Comparison of ENCODE assay signal across 19 mouse cellular contexts in genomic region chr7:123127301-123127700, GRCm38 (mm10). TPM values are rescaled to one million over a fixed set of nuclear protein-coding genes. Genes with fewer than 3 reads are reported as not detected.
DNase-seq lines count a peak whose midpoint lies in the region; ATAC-seq and TF ChIP-seq lines count a peak whose summit lies in the region.
"Had no signal": no experiment of that assay in that cellular context is flagged by ENCODE, and none has a peak within 500 bp of the region (broad histone marks: within the 10 kb centered on the region; RNA-seq: fewer than 3 reads in every experiment).

No protein-coding gene starts in this region.

- no peak for DNase-seq in heart, postnatal 0 days (ENCODE audit: low spot score)
- no peak for DNase-seq in heart, adult 9 months (ENCODE audit: low spot score in 2 of 2)
- no peak for DNase-seq in lung, embryonic 14.5 days
- no peak for DNase-seq in lung, postnatal 4 days
- DNase-seq in Patski (ENCODE audit: low read depth, low spot score): no peak
- DNase-seq in retina, postnatal 1 day: peak; percentile 11
- no peak for DNase-seq in adrenal gland, adult 2 months
- DNase-seq: adrenal gland, postnatal 14 days; cerebellum, adult 9-10 months; embryo, embryonic 11 days; kidney, adult 11 months; kidney, postnatal 4 days; layer of hippocampus, postnatal 36 days had no signal

- no peak overlapping the region for H3K9ac ChIP-seq in heart, postnatal 0 days (replicated peaks; ENCODE audit: low read depth, low read length)
- no peak overlapping the region for H3K9ac ChIP-seq in lung, embryonic 14.5 days
- H3K9ac ChIP-seq: forebrain, embryonic 15.5 days; liver, embryonic 15.5 days; neural tube, embryonic 13.5 days had no signal

- POLR2A ChIA-PET in Patski (lab: Charles Lee): no interaction called here

- H3K4me3 ChIP-seq in heart, postnatal 0 days (ENCODE audit: low read depth, low read length): no peak overlapping the region
- no peak overlapping the region for H3K4me3 ChIP-seq in lung, embryonic 14.5 days (ENCODE audit: low read depth, low read length)
- H3K4me3 ChIP-seq: forebrain, embryonic 15.5 days; hindbrain, embryonic 10.5 days; limb, embryonic 10.5 days; liver, embryonic 15.5 days; neural tube, embryonic 13.5 days had no signal

- no peaks in the 10 kb centered on the region for H3K9me3 ChIP-seq in heart, postnatal 0 days (replicated peaks; ENCODE audit: control insufficient read depth, low read length)
- H3K9me3 ChIP-seq in lung, embryonic 14.5 days (ENCODE audit: low read depth, low read length): no peaks in the 10 kb centered on the region
- H3K9me3 ChIP-seq: forebrain, embryonic 15.5 days; hindbrain, embryonic 10.5 days; limb, embryonic 10.5 days; liver, embryonic 15.5 days; neural tube, embryonic 13.5 days had no signal

- H3K4me2 ChIP-seq in heart, postnatal 0 days (ENCODE audit: low read depth, low read length): no peak overlapping the region
- no peak overlapping the region for H3K4me2 ChIP-seq in lung, embryonic 14.5 days
- H3K4me2 ChIP-seq: forebrain, embryonic 15.5 days; liver, embryonic 15.5 days; neural tube, embryonic 13.5 days had no signal

- peaks cover 45% of the 10 kb centered on the region for H3K4me1 ChIP-seq in heart, postnatal 0 days (ENCODE audit: control insufficient read depth, insufficient read depth)
- H3K4me1 ChIP-seq in lung, embryonic 14.5 days (ENCODE audit: insufficient read depth): no peaks in the 10 kb centered on the region

- CTCF ChIA-PET in Patski (lab: Charles Lee): no interaction called here

- TF ChIP-seq CTCF in heart, postnatal 0 days (IDR thresholded peaks at IDR 0.05; ENCODE audit: low read depth): peak; percentile 29
- 0 out of 2 replicates have a peak, but pooled peaks have one; percentile 9 for TF ChIP-seq CTCF in lung, embryonic 14.5 days (IDR thresholded peaks at IDR 0.05; ENCODE audit: low read depth)
- peak; percentile 36 for TF ChIP-seq CTCF in Patski (IDR thresholded peaks at IDR 0.05)

- in situ Hi-C loops in Patski (cut with MboI; ENCODE audit: low pct_unique_long_range_greater_than_20kb): loop anchor here (5.0 kb wide), 1 partner anchor 95 kb away; no protein-coding TSS in a partner anchor

- ATAC-seq in heart, postnatal 0 days (ENCODE audit: insufficient read depth, low read depth): no peak
- no peak for ATAC-seq in lung, embryonic 14.5 days (ENCODE audit: insufficient read depth)
- no peak for ATAC-seq in Patski
- ATAC-seq: forebrain, embryonic 15.5 days had no signal

- TF ChIP-seq EP300 in heart, postnatal 0 days (IDR thresholded peaks at IDR 0.05; ENCODE audit: low read depth): no peak

- H3K36me3 ChIP-seq in heart, postnatal 0 days (replicated peaks; ENCODE audit: control insufficient read depth, insufficient read depth, low read length): peaks cover 16% of the 10 kb centered on the region
- H3K36me3 ChIP-seq in lung, embryonic 14.5 days (ENCODE audit: insufficient read depth): peaks cover 45% of the 10 kb centered on the region; the same call in 1 of the 2 replicates
- H3K36me3 ChIP-seq: forebrain, embryonic 15.5 days had no signal

- H3K27me3 ChIP-seq in heart, postnatal 0 days (ENCODE audit: control insufficient read depth, insufficient read depth, low read length): no peaks in the 10 kb centered on the region
- no peaks in the 10 kb centered on the region for H3K27me3 ChIP-seq in lung, embryonic 14.5 days (ENCODE audit: insufficient read depth, low read length)
- H3K27me3 ChIP-seq in Patski: no peaks in the 10 kb centered on the region
- H3K27me3 ChIP-seq: forebrain, embryonic 15.5 days; liver, embryonic 15.5 days; neural tube, embryonic 13.5 days had no signal

- WGBS in heart, postnatal 0 days: 69% methylated on average over 1 of the region's 1 CpGs
- whole genome bisulfite sequencing in lung, embryonic 14.5 days: 60% methylated on average over 1 of the region's 1 CpGs

- H3K27ac ChIP-seq in heart, postnatal 0 days (ENCODE audit: low read depth): no peak overlapping the region
- no peak overlapping the region for H3K27ac ChIP-seq in lung, embryonic 14.5 days (ENCODE audit: low read depth)
- H3K27ac ChIP-seq: forebrain, embryonic 15.5 days; hindbrain, embryonic 10.5 days; limb, embryonic 10.5 days; liver, embryonic 15.5 days; macrophage; neural tube, embryonic 13.5 days had no signal

RNA-seq across cellular contexts. Expression of gene Tnrc6a, which starts 3.6 kb away (rescaled TPM):
- total RNA-seq in heart, postnatal 0 days (2014; rRNA removed; ENCODE audit: low replicate concordance): 31.8 and 41.4 TPM in 2 replicates
- polyA plus RNA-seq in heart, postnatal 0 days (2015; fragmentation: Nextera tagmentation; extraction: Ambion mirVana): 33.6 and 36.9 TPM in 2 replicates
- 47.6 and 48.3 TPM in 2 replicates for polyA plus RNA-seq in lung, embryonic 14.5 days (2014; fragmentation: Nextera tagmentation; extraction: Ambion mirVana)
- polyA plus RNA-seq in Patski (2021): 34.1 TPM
- total RNA-seq in adrenal gland, adult 2 months (2021): 10 to 100 TPM; 42.4 to 59.4 TPM
- polyA plus RNA-seq in adrenal gland, adult 2 months (2012; rRNA removed): 29.6 and 30.8 TPM in 2 replicates
